Mouse (Mus musculus) lung, postnatal 10 days (tissue): ENCODE results near the gene Rxfp4.
A peak's percentile ranks its signal among the peaks of the same experiment; 100 is the strongest.

Source experiments
- DNase-seq: peaks from one replicate; pipeline ENCODE4 v3.0.0; 2021

The Rxfp4 gene

DNA sequence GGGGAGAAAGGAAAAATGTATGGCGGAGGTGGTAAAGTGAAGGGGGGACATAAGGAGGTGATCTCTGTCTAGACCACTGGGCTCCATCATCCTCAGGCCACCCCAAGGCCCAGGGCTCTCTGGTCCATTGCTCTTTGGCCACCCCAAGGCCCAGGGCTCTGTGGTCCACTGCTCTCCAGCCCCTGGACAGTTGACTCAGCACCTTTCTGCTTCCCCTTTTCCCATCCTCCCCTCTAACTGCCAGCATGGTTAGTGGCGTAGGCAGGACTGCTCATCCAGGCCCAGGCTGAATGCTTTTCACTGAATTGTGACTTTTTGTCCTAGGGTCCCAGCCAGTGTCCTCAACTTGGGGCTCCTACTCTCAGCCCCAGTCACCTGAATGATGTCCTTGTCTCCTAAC is 25.4 kb downstream of the Rxfp4 start:
- DNase-seq: no peak

DNA sequence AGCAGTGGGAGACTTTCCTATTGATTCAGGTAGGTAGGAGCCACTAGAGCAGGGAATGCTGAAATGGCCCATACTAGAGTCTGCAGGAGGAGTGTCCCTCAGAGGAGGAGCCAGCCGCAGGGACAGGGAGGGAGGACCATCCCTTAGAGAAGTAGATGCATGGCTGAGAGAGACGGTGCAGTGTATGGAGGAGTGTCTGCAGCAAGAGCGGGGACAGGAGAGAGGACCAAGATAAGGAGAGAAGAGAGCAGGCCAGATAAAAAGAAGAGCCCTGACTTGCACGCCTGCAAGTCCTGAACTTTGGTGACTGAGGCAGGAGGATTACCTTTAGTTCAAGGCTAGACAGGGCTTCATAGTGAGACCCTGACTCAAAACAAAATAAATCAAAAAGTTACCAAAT is 25.8 kb downstream of the Rxfp4 start:
- no peak for DNase-seq

DNA sequence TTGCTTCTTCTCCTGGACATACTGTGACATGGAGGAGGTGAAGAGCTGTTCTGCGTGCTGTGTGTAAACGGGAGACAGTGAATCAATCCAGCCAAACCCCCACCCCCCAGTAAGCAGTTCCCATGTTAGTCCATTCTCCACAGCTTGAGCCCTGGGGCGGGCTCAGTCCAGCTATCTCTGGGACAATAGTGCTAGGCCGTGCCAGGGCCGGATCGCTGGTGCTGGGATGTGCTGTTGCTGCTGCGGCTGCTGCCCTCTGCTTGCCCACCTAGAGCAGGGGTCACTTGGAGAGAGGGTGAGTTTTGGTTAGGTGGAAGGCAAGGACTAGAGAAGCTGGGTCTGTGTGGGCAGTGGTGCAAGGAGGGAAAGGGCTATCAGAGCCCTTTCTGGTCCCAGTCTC is 26.6 kb downstream of the Rxfp4 start:
- no peak for DNase-seq

DNA sequence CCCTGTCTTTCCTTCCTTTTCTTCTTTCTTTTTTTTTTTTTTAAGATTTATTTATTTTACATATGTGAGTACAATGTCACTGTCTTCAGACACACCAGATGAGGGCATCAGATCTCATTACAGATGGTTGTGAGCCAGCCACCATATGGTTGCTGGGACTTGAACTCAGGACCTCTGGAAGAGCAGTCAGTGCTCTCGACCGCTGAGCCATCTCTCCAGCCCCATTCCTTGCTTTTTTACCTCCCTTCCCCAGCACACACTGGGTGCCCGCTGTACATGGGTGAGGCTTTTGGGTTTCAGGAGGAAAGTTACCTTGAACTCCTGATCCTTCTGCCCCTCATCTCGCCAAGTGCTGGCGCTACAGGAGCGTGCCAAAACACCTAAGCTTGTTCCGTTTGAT is 27.4 kb downstream of the Rxfp4 start:
- DNase-seq: no peak

DNA sequence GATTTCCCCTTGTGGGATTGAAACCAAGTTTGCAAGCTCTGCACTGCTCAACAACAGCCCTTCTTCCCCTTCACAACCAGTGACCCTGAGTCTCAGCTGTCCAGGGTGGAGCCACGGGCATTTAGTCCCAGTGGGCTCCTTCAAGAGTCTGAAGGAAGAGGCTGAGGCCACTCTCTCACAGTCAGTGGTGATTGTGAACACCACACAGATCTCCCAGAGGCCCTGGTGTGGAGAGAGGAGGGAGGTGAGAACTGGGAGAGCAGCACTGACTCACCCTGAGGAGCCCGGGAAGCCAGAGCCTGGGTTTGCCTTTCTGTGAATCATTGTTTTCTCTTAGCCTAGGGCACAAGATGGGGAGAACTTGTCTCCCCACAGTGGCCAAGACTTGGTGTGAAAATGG is 28.0 kb downstream of the Rxfp4 start:
- no peak for DNase-seq

DNA sequence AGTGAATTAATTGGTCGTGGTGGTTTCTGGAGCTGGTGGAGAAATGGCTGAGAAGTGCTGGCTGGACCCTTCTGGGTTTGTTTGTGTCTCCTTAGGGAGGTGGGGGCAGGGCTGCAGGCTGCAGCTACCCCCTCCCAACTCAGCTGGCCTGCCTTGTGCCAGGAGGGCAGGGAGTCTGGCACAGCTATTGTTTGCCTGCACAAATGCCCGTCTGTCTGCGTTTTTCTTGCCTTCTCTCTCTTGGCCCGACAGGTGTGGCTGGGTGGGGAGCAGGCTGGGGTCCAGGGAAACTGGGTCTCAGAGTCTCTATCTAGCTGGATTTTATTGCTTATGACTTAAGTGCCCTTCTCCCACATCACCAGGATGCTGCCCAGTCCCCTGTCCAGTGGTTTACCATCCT is 28.6 kb downstream of the Rxfp4 start:
- no peak for DNase-seq

DNA sequence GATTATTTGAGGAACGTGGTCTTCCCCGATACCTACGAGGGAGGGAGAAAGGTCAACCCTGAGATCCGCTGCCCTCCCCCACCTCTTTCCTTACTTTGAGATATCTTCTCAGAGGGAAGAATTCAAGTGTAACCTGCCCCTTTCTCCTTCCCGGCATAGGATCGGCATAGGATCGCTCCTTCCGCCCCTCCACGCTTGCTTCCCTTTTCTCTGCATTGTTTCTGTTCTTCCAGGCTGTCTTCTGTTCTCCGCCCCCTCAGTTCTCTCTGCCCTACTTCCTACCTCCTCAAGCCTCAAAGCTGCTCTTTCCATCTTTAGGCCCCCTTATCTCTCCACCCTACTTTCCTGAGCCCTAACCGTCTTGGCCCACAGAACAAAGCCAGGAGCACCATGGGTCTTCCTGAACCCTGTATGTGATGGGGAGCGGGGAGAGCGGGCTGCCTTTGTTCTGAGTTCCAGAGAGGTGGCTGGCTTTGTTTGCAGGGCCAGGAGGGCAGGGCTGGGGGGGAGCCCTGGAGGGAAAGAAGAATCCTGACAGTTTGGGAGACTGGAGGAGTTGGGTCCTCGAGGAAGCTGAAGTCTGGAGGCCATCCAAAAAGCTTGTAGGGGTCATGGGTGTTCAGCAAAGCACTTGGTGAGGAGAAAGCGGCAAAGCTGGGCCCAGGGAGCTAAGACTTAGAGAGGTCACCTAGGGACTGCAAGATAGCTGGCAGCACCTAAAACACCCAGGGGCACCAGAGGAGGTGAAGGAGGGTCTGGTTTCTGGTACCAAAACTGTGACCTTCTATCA is 29.4 kb downstream of the Rxfp4 start:
- peak; percentile 57 for DNase-seq

DNA sequence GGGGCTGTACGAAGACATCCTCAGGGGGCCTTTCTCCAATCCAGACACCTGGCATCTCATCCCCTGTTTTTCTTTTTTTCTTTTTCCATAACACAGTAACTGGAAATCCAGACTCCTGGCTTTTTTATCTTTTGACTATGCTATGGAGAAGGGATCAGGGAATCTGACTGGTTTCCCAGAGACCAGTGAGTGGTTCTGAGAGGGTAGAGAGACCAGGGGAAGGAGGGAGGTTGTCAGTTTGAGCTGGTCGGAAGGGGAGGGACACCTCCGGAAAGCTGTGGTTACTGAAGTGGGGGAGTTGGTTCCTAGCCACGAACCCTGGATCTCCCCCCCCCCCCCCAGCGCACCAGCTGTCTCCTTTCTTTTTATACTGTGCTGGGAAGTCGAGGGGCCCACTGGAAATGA is 30.0 kb downstream of the Rxfp4 start:
- DNase-seq: peak; percentile 71

DNA sequence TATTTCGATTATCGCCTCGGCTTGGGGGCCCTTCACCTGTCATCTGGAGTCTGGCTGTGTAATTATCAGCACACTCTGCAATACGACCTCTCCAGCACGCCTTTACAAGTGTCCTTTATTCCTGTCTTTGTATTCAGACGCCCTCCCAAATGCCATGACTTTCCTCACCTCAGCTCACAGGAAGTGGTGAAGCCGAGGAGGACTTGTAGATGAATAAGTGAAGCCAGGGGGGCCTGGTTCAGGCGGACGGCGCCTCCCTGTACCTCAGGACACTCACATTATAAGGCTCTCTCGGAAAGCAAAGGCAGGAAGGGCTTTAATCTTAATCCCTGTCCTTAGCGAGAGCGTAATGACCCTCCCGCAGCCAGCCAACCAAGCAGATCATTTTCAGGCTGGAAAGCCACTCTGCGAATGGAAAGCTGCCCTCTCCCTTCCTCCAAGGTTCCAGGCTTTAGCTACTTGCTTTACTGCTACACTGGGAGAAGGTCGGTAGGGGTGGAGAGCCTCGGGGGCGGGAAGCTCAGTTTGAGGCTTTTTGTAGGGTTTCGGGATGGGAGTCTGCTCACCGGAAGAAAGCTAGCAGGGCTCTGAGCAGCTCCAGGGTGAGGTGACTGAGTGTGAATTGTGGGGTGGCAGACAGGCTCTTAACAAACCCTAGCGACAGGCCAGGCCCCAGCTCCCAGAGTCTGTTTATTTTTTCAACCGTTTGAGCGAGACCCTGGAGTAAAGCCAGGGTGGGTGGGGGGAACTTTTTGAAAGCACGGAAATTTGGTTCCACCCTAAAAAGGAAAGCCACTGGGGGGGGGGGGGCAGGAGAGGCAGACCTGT is 30.6 kb downstream of the Rxfp4 start:
- DNase-seq: peak; percentile 84

DNA sequence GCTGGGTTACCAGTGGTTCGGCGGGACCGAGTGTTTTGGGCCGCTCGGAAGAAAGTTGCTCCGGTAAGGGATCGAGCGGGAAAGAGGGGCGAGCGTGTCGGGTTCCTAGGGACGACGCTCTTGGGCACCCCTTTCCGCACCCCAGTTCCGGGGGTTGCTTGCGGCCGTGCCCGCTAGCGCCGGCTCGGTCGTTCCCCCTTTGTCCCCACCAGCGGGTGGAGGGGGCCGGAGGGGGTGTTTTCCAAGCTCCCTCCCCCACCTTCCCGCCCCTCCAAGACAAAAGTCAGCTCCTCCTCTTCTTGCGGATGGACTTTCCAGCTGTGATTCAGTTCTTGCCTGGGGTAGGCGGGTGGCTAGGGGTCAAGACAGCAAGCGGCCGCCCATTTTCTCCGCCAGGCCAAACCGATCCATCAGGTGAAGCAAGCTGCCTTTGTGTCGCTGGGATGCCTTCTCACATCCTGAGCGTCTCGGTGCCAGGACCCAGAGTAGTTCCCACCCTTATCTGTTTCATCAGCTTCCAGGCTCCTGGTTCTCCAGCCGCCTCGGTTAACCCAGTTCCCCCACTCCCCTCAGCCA is 31.3 kb downstream of the Rxfp4 start:
- peak; percentile 87 for DNase-seq

DNA sequence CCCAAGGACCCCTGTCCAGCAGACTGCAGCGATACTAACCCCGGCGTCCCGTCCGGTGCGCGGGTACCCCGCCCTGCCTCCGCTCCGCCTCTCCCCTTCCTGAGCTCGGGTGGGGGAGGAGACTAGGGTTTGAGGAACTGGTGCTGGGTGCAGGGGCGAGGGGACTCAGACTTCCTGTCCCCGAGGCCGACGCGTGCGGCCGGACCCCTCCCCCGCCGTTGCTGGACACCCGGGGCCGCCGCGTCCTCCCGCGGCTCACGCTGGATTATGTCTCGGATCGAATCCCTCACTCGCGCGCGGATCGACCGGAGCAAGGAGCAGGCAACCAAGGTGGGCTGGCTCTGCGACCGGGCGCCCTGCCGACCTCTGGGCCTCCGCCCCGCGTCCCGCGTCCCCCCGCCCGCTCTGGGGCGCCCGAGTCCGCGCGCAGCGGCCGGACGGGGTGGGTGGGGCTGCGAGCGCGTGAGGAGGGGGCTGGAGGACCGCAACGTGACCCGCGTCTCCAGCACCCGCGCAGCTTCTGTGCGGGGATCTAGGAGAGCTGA is 31.9 kb downstream of the Rxfp4 start:
- peak; percentile 93 for DNase-seq

DNA sequence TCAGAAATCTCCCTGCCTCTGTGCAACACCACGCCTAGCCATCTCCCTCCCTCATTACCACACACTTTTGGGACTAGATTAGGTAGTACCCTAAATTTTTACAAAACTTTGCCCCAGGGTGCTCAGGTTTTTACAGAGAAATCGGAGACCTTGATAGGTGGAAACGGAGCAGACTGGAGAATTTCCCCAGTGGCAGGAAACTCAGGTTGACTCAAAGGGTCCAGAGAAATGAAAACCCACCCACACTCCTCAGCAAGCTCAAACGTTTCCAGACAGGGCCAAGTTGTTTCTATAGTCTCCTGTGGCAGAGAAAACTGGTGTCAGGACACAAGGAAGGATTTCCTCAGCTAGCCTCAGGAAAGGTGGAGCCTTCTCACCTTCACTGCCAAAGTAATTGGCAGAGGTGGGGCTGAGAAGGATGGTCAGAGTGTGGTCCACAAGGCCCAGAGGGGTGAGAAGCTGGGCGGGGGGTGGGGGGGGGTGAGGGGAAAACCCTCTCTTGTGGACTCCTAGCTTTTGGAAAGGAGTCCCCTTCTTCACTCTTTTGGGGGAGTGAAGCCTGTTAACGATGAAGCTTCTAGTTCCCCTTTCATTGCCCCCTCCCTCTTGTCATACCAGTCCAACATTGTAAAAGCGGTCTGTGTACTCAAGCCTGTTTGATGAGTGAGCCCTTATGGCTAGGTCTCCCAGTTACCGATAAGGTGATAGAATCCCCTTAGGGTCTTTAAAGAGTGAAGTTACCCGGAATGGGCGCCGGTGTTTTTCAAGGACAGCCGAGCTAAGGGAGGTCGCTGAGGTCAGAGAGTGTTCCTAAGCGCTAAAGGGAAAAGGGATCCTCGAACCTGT is 32.6 kb downstream of the Rxfp4 start:
- DNase-seq: no peak

DNA sequence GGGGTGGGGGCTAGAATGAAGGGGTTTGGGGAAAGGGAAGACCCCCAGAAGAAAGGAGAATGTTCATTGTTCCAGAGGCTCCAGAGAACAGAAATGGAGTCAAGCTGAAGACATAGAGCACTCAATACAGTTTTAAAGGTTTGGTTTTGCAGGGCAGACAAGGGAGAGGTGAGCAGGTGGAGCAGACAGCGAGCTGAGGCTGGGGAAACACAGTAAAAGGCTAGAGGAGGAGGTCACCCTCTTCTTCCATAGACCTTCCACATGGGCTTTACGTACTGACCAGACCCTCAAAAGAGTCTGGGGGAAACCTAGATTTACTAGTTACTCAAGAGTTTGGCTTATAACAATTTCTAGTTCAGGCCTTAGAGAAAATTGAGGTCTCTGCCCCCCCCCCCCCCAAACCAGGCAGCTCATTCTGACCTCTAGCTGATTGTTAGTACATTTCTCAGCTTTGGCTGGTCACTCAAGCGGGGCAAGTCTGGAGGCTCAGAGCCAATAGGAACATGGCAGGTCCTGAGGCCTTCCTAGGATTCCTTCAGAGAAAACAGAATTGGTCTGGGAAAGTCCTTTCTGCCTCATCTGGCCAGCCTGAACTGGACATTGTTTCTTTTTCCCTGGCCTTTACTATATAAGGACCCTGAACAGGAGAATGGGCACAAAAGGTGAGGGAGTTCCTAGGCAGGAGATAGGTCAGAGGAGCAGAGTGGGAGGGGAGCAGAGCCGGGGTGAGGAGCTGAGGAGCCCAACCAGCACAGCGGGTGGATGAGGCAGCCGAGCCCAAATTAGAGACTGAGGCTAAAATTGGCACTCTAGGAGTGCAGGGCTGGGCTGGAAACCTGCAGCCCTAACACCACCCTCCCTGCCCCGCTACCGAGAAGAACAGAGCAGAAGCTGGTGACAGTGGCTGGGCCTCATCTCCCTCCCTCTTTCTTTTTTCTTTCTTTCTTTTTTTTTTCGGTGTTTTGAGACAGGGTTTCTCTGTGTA is 33.5 kb downstream of the Rxfp4 start:
- DNase-seq: peak; percentile 20

DNA sequence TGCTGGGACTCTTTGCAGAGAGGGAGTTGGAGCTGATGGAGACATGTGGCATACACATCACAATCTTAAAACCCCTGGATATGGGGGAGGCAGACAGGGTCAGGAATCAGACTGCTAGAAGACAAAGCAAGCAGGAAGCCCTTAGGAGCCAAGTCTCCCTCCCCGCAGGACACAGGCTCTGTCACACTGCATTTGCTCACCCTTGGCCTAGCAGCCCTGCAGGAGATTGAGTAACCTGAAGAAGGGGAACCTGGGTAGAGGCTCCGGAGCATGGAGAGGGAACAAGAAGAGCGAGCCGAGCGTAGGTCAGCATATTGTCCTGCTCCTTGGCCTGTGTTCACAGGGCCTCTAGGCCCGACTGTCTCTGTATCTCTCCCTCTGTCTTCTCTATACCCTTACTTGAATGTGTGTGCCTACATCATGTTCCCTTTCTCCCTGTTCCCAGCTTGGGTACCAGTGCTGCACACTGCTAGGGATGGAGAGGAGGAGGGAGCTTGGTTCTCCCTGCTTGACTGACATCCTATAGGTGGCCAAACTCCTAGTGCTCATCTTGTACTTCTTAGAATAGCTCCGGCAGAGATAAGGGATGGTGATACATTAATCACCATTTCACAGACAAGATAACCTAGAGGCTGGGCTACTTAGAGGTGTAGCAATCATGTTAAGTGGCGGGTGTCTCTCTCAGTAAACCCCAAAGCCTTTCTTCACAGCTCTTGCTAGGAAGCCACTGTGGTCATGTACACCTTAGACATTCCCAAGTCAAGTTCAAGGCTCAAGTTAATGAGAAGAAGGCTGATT is 34.7 kb downstream of the Rxfp4 start:
- DNase-seq: no peak

DNA sequence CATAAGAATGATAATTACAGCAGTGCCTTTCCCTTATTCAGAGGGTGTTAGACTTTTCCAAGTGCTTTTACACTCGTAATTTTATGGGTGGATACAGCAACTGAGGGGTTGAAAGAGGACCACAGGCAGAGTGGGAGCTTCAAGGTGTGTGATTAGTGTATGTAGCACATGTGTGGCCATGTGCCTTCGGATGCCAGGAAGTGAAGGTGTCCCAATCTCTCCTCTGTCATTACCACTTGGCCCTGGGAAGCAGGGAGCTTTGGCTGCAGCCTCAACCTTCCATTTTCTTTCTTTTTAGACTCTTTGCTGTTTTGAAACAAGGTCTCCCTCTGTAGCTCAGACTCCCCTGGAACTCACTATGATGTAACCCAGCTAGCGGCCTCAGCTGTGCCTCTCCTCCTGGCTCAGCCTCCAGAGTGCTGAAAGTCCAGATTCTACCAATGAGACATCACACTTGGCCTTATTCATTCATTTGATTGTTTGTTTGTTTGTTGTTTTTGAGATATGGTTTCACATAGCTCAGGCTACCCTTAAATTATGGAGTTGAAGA is 35.9 kb downstream of the Rxfp4 start:
- DNase-seq: no peak

DNA sequence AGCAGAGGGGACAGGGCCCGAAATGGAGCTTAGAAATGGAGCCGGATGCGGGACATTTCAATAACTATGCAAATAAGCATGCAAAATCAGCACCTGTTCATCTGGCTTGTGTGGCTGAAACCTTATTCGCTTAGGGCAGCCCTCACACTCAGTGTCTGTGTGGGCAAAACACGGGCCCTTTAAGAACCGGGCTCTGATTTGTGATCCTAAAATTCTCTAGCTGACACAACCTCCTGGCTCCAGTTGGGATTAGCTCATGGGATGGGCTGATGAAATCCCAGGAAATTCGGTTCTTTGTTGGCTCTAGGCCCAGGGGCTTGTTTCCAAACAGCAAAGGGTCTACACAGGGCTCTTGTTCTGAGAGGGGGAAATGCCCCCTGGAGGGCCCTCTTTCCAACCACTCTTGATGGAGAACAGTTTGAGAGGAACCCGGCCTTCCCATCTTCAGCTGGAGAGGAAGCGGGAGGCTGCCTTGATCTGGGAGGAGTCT is 37.0 kb downstream of the Rxfp4 start:
- peak; percentile 90 for DNase-seq

DNA sequence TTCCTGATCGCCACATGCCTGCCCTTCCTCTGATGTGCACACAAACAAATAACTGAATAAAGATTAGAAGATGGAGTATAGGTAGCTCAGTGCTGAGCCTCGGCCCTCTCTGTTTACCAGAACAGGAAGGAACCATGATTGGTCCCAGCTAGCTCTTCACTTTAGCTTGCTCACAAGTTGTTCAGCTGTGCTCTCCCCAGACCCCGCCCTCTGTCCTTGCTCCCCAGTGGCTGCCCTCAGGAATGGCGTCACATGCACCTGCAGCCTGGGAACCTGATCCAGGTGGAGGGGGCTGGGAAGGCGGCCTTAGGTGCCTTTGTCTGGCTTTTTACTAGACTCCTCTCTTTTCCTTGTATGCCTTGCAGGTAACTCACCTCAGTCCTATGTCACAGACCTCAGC is 37.8 kb downstream of the Rxfp4 start:
- peak; percentile 58 for DNase-seq

DNA sequence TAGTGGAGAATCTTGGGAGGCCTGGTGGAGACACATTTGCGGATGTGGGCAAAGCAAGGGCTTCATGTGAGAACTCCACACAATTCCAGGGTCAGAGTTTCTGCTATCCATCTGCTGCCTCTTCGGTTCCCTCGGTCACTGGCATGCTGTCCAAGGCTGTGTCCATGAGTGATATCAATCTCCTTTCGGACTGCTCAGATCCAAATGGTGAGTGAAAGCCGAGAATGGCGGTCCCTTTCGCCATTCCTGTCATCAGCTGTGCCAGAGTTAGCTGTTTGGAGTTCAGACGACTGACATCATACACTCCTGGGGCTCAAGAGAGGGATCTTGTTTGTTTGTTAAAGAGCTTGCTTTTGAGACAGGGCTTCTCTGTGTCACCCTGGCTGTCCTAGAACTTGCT is 38.5 kb downstream of the Rxfp4 start:
- no peak for DNase-seq

DNA sequence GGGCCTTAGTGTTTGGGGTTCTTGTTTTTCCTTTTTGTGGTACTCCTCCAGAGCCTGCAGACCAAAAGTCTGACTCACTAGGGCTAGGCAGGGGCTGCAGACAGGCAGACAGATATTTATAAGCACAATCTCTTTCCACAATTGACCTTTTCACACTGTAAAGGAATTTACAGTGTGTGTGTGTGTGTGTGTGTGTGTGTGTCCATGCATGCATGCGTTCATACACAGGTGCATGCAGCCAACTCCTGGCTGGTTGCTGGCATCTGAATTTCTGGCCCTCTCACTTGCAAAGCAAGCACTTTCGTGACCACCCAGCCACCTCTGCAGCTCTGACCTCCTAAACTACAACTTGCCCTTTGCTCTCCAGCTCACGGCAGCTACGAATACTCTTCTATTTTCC is 43.9 kb downstream of the Rxfp4 start:
- DNase-seq: no peak

DNA sequence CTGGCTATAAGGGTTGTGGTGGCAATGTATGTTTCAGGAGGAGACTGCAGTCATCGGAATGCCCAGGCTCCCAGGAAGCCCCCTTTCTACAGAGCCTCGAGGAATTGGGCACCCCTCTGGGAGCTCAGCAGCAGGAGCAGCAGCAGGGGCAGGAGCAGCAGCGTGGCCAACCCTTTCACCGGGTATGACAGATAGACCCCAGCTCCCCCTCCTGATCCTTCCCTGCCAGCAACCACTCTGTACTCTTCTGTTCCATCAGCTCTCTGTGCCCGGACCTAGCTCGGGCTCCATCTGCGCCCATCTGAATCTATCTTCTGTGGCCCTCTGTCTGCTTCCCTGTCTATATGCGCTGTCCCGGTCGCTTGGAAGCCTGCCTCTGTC is 45.2 kb downstream of the Rxfp4 start:
- no peak for DNase-seq
